Mouse (Mus musculus) urinary bladder, postnatal 25 days (tissue): ENCODE data around the gene Frmd6.

ENCODE experiments used
- DNase-seq: peaks from one replicate; pipeline ENCODE4 v3.0.0; 2022; ENCODE audit warnings: low spot score

Frmd6 gene

DNA sequence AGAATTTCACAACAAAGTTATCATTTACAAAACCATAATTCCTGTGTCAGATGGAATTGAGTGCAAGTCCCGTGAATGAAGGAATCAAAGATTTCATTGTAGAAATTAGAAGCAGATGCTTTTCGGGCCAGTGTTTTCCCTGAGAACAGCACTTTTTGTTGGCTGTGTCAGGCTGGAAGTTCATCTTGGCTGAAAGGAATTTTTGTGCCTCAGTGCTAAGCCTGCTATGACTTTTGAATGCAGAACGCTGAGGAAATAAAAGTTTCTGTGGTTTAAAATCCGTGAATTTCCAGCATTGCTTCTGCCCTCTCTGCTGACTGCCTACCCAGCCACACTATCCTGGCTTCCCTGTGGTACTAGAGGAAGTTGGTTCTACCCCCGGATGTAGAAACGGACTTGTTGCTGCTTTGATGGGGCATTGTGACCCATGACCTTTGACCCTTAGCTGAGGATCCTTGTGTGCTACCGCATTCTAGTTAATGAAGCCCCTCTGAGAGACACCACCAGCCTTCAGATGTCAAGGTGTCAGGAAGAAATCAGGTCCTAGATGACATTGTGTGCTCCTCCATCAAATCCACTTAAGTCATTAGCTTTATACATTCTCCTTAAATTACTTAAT, 26.1 kb downstream of the Frmd6 start:
- no peak for DNase-seq

DNA sequence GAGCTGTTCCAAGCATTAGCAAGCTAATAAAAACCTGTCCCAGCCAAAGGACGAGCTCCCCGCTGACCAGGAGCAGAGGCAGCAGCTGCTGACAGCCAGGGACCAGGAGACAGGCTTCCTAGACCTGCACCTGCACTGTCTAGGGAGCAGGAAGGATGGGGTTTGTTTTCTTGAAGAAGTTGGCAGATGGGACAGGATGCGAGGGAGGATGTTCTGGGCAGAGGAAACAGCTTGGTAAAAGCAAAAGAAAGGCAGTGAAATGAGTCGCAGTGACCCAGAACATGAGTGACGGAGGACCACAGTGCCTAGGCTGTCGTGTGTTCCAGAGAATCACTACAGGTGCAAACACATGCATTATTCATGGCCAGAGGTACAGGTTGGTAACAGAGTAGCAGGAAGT, 27.7 kb downstream of the Frmd6 start:
- DNase-seq: no peak

DNA sequence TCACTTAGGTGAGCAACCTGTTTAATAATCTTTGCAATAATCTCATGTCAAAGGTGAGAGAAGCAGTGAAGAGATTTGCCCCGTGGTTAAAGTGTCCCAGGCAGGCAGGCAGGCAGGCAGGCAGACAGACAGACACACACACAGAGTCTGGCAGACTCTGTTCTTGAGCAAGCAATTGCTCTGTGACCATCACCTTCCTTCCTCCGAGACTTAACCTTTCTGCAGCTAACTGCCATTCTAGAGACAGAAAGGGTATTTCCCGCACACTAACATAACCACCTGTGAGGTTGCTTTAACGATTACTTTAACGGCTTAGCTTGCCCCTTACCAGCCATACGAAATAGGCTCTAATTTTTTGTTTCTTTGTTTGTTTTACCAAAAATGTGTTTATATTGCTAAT, 30.4 kb downstream of the Frmd6 start:
- DNase-seq: no peak

DNA sequence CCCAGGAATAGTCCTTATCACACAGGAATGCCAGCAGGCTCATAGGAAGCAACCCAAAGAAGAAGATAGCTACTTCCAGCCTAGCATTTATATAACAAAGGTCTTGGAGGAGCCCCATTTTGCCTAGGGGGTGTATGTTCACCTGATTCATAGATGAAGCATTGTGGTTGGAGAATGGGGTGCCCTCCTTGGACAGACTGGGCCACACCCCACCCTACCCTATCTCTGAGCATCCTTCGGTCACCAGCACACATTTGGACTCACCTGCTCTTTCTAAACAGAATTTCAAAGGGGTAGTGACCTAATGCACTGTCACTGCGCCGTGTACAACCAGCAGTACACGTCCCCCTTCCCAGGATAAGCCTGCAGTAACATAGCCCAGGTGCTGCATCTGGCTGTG, 31.5 kb downstream of the Frmd6 start:
- no peak for DNase-seq

DNA sequence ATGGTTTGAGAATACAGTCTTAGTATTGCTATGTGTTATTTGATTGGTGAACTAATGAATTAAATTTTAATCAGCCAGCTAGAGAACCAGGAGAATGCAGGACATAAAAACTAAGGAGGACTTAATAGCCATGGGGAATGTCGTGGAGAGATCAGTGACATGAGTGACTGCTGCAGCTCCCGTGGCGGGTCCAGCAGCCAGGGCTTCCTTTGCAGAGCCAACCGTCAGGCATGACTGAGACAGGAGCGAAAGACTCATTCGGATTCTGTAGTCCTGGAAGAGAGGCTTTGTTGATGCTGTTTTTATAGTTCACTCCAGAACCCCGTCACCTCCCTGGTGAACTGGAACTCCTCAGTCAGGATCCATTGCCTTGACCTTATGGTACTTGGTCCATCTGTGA, 38.0 kb downstream of the Frmd6 start:
- no peak for DNase-seq

DNA sequence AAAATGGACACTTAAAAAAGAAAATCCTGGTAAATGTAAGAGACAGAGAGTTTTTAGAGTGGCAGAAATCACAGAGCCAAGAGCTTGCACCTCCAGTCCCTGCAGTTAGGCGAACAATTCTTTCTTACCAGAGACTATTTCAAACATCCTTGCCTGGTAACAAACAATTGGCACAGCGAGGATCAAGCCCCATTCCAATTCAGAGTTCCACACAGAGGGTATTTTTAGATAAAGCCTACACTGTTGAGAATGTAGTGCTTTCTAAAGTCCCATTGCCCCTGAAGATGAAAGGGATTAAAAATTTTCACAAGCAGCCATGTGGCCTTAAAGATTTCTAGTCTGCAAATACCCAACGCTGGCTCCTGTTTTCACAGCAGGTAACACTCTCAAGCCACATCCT, 42.5 kb downstream of the Frmd6 start:
- no peak for DNase-seq

DNA sequence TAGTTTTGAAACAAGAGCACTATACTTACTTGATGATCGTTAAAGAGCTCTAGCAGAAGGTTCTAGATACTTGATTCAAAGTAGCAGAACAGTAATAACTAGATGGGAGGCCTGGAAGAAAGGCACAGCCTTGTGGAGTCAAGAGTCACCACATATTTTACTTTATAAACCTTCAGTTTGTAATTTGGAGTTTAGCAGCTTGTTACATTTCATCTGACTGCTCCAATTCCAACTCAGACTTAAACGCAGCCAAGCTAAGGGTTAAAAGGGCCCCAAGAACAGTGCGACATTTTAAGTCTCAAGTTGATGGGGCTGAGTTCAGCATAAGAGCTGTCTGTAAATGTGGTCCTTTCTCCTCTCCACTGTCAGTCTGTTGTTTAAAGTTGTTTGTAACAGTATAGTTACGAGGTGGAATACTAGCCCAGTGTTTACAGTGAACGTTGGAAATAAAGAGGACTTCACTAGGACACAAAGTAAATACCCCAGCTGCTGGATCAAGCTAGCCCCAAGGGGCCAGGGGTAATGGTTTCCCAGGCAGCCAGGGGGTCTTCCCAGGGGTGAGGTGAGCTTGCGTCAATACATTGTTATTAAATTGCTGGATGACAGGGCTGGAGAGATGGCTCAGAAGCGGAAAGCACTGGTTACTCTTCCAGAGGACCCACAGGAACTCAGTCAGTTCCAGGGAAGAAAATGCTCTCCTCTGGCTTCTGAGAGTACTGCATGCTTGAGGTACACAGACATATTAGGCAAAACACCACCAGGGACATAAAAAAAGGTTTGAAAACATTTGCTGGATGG, 43.1 kb downstream of the Frmd6 start:
- no peak for DNase-seq

DNA sequence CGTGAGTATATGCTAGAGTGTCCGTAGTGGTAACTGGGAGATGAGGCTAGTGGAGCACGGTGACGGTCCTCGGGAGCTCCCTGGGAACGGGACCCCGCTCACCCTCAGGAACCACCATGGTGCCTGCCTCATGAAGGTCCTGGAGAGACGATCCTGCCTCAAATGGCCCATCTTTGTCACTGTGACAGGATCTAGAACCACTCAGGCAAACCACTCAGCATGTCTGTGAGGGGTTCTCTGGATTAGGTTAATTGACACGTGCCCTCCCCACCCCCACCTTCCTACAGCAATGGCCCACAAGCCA, 43.6 kb downstream of the Frmd6 start:
- no peak for DNase-seq

DNA sequence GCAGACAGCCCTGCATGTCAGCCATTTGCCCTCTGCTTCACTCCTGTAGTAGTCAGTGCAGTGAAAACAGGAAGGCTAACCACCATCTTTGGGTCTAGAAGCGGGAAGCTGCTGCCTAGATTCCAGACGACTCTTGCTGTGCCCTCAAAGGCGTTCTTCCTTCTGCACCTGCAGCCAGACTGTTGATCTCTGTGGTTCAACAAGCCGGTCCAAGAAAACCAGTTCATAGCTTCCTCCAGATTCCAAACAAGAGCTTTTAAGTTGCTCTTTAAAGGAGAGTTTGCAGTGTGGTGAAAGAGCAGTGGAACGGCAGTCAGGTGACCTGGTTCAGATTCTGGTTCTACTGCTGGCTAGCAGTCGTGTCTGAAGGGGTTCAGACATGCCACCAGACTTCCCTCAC, 48.2 kb downstream of the Frmd6 start:
- no peak for DNase-seq

DNA sequence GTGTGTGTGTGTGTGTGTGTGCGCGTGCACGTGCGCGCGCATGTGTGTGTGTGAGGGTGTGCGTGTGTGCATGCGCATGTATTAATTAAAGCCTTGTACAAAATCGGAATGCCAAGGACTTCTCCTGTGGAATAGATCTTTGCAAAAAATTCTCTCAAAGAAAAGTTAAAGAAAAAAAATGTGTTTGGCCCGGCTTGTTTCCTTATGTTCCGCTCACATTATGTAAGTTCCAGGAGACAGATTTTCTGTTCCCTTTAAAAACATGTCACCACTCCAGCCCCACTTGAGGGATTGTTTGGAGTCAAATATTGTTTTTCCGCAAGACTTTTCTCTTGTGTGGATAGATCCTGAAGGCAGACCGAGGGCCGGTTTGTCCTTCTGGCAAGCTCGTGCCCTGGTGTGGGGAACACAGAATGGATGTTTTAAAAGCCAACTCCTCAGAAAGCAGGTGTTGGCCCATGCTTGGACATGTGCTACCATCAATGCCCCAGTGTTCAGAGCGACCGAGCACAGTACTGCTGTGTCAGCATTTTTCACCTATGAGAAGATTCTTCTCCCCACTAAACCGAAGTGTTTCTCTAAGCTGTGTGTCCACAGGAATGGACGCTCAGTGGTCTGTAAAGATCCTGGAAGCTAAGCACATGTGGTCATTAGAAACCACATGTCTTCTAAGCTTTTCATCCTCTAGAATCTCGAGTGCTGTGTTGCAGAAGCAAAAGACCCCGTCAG, 51.1 kb downstream of the Frmd6 start:
- DNase-seq: no peak

DNA sequence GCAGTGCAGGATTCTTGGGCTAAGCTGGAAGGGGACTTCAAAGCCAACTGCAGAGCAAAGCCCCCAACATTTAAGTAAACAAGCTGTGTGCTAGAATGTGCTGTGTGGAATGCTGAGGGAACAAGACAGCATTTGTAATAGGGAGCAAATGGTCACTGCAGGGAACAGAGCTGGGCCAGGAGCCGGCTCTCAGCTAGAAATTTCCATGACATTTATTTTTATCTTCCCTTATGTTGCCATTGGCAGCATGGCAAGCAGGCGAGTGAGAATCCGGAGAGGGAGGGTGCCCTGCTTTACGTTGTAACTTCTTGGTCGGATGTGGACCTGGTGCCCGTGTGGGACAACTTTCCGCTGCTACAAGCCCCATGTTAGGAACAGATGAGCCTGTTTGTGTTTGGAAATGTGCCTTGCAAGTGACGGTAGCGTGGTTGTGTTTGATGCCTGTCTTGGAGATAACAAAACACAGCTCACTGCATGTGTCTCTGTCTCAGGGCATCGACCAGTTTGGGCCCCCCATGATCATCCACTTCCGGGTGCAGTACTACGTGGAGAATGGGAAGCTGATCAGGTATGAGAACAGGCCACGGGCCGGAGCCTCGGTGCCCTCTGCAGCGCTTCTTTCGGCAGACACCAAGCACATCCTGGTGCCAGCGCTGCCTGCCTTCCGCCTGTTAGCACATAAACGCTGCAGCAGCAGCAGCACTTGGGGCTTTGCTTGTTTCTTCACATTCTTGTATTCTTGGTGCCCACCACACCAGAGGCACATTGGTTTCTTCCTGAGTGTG, 52.8 kb downstream of the Frmd6 start:
- DNase-seq: no peak

DNA sequence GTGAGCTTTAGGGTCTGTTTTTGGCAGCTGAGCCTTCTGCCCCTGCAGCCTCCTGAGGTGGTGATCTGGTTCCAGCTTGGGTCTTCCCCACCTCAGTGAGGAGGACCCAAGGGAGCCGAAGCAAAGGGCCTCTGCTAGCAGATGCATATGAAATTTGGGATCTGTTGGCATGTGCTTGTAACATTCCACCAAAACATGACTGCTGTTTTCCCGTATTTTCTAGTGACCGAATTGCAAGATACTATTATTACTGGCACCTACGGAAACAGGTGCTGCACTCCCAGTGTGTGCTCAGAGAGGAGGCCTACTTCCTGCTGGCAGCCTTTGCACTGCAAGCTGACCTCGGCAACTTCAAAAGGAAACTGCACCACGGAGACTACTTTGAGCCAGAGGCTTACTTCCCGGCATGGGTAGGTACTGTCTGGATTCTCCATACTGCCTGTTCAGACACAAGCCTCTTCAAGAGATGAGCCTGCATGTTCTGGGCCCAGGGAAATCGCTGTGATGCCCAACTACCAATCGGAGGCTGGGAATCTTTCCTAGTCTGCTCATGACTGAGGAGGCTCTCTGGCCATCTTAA, 55.2 kb downstream of the Frmd6 start:
- no peak for DNase-seq

DNA sequence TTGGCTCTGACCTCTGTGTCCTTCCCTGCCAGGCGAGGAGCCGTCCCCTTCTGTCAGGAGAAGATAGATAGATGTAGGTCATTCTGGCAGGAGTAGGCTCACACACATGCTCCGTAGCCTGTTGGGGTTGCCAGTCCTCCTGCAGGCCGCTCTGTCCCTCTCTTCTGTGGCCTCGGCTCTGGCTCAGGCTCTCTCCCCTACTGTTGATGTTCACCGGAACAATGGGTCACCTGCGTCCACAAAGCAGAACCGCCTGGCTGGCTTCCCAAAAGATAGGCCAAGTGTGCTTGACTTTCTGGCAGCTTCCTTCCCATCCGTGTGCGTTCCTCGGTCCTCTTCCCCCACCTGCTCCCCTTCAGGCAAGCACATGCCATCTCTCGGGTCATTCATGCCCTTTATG, 56.0 kb downstream of the Frmd6 start:
- no peak for DNase-seq

DNA sequence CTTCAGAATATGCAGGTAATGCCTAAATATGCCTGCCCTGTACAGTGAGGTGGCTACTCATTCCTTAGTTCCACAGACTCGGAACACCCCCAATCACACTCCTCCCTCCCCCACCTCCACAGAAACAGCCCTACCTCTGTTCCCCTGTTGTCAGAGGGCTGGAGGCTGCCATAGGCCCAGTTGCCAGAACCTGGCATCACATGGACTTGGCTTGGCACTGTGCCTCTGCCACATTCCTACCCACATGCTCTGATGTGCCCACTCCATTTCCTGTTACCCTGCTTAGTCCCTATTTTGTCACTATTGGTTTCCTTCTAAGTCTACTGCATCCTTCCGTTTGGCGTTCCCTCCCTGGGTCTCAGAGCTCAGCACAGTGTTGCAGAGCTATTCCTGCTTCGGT, 56.5 kb downstream of the Frmd6 start:
- DNase-seq: no peak

DNA sequence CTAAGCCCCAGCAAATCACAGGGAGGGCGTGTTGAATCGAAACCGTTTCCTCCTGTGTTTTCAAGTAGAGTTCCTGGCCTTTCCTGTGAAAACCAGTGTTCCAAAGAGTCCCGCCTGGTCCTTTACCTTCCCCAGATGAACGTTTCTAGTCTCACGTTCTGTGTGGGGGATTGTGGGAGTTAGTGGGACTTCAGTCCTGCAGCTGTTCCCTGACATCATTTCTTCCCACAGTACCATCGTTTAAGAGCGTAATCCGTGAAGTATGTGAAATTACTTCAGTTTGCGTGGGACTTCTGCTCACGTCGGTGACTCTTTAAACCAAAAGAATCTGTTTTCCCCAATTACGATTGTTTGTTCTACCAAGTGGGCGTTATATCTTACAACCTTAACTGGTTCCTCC, 57.8 kb downstream of the Frmd6 start:
- no peak for DNase-seq

DNA sequence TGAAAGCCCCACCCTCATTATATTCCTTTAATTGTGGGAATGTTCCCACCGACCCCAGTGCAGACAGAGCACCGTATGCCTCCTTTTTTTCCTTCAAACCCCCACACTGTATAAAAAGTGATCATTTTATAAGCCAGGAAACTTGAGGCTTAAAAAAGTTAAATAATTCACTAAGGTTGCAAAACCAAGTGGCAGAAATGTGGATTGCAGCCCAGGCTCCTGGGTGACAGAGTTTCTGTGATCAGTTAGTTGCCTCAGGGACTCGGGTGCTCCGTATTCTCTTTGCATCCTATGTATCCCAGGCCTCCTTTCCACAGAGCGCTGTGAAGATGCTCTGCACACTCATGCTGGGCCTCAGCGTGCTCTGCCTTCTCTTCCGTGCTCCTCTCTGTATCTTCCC, 58.8 kb downstream of the Frmd6 start:
- DNase-seq: no peak

DNA sequence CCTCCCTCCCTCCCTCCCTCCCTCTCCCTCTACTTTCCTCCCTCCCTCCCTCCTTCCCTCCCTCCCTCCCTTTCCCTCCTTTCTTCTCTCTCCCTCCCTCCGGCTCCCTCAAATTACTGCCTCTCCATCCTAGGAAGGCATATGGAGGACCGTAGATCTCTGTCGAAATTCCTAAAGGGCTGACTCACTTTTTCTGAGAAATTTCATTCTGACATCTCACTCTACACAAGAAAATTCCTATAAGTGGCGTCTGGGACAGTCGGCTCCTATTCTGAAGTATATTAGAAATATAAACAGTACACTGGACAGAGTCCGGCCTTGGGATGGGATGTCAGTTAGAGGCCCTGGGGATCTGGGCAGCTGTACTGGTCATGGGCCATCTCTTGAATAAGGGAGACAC, 59.7 kb downstream of the Frmd6 start:
- DNase-seq: no peak

DNA sequence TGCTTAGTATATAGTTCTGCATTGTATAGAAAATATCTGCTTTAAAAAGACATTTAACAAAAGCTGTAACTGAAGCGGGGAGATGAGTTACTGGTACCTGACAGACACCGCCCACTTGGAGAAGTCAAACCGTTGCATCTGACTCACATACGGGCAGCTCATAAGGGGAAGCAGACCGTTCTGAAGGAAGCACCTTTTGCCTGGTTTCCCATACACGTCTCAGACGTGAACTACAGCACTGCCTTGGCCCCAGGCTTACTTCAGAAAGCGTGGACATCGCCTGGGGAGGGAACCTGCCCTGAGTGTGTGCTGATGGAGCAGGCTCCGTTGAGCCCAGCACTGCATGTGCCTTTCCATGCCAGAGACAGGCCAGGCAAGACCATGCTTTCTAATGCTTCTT, 60.3 kb downstream of the Frmd6 start:
- no peak for DNase-seq

DNA sequence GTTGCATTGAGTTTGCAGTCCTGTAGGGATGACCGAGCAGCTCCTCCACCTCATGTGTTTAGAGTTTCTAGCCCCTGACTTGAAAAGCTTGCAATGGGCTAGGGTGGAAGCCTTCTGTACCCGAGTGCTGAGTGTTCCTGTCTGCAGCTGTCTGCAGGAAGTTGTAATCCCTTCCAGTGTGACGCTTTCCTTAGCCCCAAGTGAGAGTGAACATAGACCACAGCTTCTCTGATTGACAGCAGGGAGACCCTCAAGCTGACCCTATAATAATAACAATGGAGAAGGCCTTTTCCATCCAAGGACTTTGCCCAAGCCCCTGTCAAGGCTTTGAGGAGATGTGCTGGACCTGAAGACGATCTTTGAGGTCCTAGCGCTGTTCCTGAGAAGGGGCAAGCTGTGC, 65.1 kb downstream of the Frmd6 start:
- DNase-seq: no peak

DNA sequence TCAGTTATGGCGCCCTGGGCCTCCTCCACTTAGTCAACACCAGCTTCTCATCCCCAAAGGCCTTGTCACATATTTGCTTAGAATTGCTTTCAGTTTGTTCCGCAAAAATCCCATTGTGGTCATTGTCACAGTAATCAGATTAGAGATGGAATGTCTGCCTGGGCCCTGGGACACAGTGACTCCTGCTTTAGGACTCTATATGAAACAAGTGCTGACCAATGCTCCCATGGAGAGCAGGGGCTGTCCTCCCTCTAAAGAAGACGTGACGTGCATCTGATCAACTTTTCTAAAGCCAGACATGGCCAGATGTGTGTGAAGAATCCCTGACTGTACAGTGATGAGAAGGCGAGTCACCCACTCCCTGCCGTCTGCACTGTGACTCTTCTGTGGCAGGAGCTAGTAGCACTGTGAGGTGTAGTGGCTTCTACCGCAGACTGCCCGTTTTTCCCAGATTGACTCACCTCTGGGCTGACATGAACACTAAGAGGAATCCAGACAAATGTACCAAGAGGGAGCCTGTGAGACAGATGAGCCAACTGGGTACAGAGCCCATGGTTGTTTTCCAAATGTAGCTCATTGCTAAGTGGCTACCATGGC, 65.7 kb downstream of the Frmd6 start:
- DNase-seq: no peak

DNA sequence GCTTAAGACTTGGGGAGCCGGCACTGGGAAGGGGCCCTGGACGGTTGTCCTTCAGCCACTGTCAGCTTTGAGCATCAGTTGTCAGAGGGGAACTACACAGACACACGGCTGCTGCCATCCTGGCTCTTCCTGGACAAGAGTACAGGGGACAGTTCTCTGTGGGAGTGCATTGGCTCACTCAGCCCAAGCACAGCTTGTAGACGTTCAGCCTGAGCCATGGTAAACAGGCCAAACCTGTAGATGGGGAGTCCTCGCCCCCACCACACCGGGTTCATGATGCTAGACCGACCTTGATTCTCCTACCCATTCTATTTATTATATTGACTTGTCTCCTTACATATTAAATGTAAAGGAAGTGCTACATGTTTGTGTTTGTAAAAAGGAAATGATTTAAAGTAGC, 70.0 kb downstream of the Frmd6 start:
- no peak for DNase-seq

DNA sequence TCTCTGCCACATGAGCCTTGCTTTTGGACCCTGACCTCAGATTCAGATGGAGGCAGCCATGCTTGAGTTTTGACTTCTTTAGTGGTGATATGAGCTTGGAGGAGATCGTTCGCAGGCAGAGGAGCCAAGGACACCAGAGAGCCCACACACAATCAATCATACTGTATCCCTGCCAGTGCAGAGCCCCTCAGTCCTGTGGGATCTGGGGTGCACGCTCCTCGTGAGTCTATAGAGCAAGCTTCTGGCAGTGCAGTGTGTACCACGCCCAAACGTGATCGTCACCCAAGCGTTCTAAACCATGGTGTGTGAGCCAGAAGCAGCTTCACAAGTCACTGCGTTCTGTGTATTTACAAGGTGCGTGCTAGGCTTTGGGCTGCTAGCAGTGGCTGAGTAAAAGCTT, 70.8 kb downstream of the Frmd6 start:
- DNase-seq: no peak
